In genomic region chr2:18765481-18766249, GRCm38 (mm10) we compare ENCODE assay signal across 8 mouse cellular contexts.
DNase-seq lines count a peak whose midpoint lies in the region; ATAC-seq and TF ChIP-seq lines count a peak whose summit lies in the region.

No protein-coding gene starts in this region.

- peak overlapping the region; percentile 56 for H3K4me2 ChIP-seq in embryonic facial prominence, embryonic 14.5 days (ENCODE audit: low read depth, low read length)
- peak overlapping the region; percentile 2 for H3K4me2 ChIP-seq in hindbrain, embryonic 16.5 days (ENCODE audit: low read length)
- peak overlapping the region; percentile 78 for H3K4me2 ChIP-seq in liver, embryonic 14.5 days (ENCODE audit: low read depth)

- no peaks in the 10 kb centered on the region for H3K4me1 ChIP-seq in embryonic facial prominence, embryonic 14.5 days (ENCODE audit: control insufficient read depth, insufficient read depth, low read length)
- H3K4me1 ChIP-seq in hindbrain, embryonic 16.5 days (ENCODE audit: control insufficient read depth, insufficient read depth, low read depth, low read length), result no peaks in the 10 kb centered on the region
- peaks cover 0 to 8% of the 10 kb centered on the region in 2 experiments; a peak in 1 of 4 replicates for H3K4me1 ChIP-seq in liver, embryonic 14.5 days (replicated peaks; ENCODE audit: control insufficient read depth in 2 of 2, insufficient read depth in 2 of 2, low read length in 1 of 2)

- 49% methylated on average over 12 of the region's 12 CpGs for WGBS in embryonic facial prominence, embryonic 14.5 days
- 67% methylated on average over 12 of the region's 12 CpGs for WGBS in hindbrain, embryonic 16.5 days
- WGBS in liver, embryonic 14.5 days (ENCODE audit: insufficient replicate concordance), result 23% methylated on average over 12 of the region's 12 CpGs

- no peaks in the 10 kb centered on the region for H3K9me3 ChIP-seq in embryonic facial prominence, embryonic 14.5 days (ENCODE audit: control insufficient read depth, low read length)
- H3K9me3 ChIP-seq in hindbrain, embryonic 16.5 days (ENCODE audit: control insufficient read depth, low read length), result no peaks in the 10 kb centered on the region
- H3K9me3 ChIP-seq in liver, embryonic 14.5 days (ENCODE audit: control insufficient read depth, low read length), result no peaks in the 10 kb centered on the region

- DNase-seq in urinary bladder, adult 18-20 months (ENCODE audit: low spot score in 2 of 2), result peak; percentile 6 to 25
- DNase-seq in urinary bladder, postnatal 10 days (ENCODE audit: low spot score), result no peak
- no peak for DNase-seq in embryonic facial prominence, embryonic 14.5 days (ENCODE audit: low spot score)
- DNase-seq in liver, embryonic 14.5 days (ENCODE audit: low read depth in 3 of 3, low spot score in 3 of 3), result no peak
- peak; percentile 37 for DNase-seq in splenic B cell, adult 2 months (ENCODE audit: low read depth, low spot score)
- no peak for DNase-seq in frontal cortex, postnatal 36 days (ENCODE audit: low spot score in 2 of 2)

- H3K27ac ChIP-seq in embryonic facial prominence, embryonic 14.5 days (replicated peaks; ENCODE audit: low read depth, low read length), result no peak overlapping the region
- no peak overlapping the region for H3K27ac ChIP-seq in hindbrain, embryonic 16.5 days (ENCODE audit: low read depth, low read length)
- no peak overlapping the region for H3K27ac ChIP-seq in liver, embryonic 14.5 days

- no peak overlapping the region for H3K4me3 ChIP-seq in embryonic facial prominence, embryonic 14.5 days (ENCODE audit: low read depth, low read length)
- H3K4me3 ChIP-seq in hindbrain, embryonic 16.5 days (ENCODE audit: low read length), result no peak overlapping the region
- H3K4me3 ChIP-seq in liver, embryonic 14.5 days (ENCODE audit: insufficient read depth in 1 of 2, low read depth in 2 of 2, low read length in 2 of 2), result peak overlapping the region; percentile 11 to 40

- TF ChIP-seq EP300 in liver, embryonic 14.5 days (IDR thresholded peaks at IDR 0.05; ENCODE audit: low read depth), result no peak

- no peak overlapping the region for H3K9ac ChIP-seq in embryonic facial prominence, embryonic 14.5 days (ENCODE audit: low read depth, low read length)
- H3K9ac ChIP-seq in hindbrain, embryonic 16.5 days (ENCODE audit: low read depth, low read length), result no peak overlapping the region
- no peak overlapping the region for H3K9ac ChIP-seq in liver, embryonic 14.5 days (replicated peaks)

- no peak for TF ChIP-seq CTCF in liver, embryonic 14.5 days (IDR thresholded peaks at IDR 0.05; ENCODE audit: low read depth)

- no peaks in the 10 kb centered on the region for H3K36me3 ChIP-seq in embryonic facial prominence, embryonic 14.5 days (ENCODE audit: control insufficient read depth, insufficient read depth, low read length)
- H3K36me3 ChIP-seq in hindbrain, embryonic 16.5 days (ENCODE audit: control insufficient read depth, insufficient read depth, low read length), result no peaks in the 10 kb centered on the region
- H3K36me3 ChIP-seq in liver, embryonic 14.5 days (replicated peaks; ENCODE audit: control insufficient read depth, insufficient read depth, low read depth), result no peaks in the 10 kb centered on the region
- no peaks in the 10 kb centered on the region for H3K36me3 ChIP-seq in splenic B cell, adult 2 months (ENCODE audit: control insufficient read depth, insufficient read depth, low read length, poor library complexity, severe bottlenecking)

- no peaks in the 10 kb centered on the region for H3K27me3 ChIP-seq in embryonic facial prominence, embryonic 14.5 days (replicated peaks; ENCODE audit: control insufficient read depth, insufficient read depth, low read length)
- H3K27me3 ChIP-seq in hindbrain, embryonic 16.5 days (replicated peaks; ENCODE audit: control insufficient read depth, insufficient read depth, low read length), result no peaks in the 10 kb centered on the region
- H3K27me3 ChIP-seq in liver, embryonic 14.5 days (ENCODE audit: control insufficient read depth, insufficient read depth, low read length), result no peaks in the 10 kb centered on the region
- no peaks in the 10 kb centered on the region for H3K27me3 ChIP-seq in splenic B cell, adult 2 months (ENCODE audit: control insufficient read depth, insufficient read depth, low read length, poor library complexity, severe bottlenecking)

- no peak for ATAC-seq in embryonic facial prominence, embryonic 14.5 days (ENCODE audit: low read depth)
- no peak for ATAC-seq in hindbrain, embryonic 16.5 days
- ATAC-seq in liver, embryonic 14.5 days (ENCODE audit: insufficient read depth), result no peak
- no peak for ATAC-seq in cerebellum, adult (ENCODE audit: insufficient number of reproducible peaks, low FRiP score, low TSS enrichment)

Comparison
In these comparisons a context has a peak if more than half of its experiments do, and no peak if none do; other contexts are left out.
1. DNase-seq: peak in urinary bladder, adult 18-20 months (2 of 2) and splenic B cell, adult 2 months (single experiment); none in urinary bladder, postnatal 10 days (single experiment), embryonic facial prominence, embryonic 14.5 days (single experiment), liver, embryonic 14.5 days (0 of 3) and frontal cortex, postnatal 36 days (0 of 2).
2. H3K4me2 ChIP-seq: peak in every context shown above with its lines; median percentile 78 in liver, embryonic 14.5 days; 56 in embryonic facial prominence, embryonic 14.5 days; 2 in hindbrain, embryonic 16.5 days.
3. H3K4me3 ChIP-seq: peak in liver, embryonic 14.5 days (2 of 2); none in embryonic facial prominence, embryonic 14.5 days (single experiment) and hindbrain, embryonic 16.5 days (single experiment).